Mouse (Mus musculus) C2C12 (cell line): Measurements from ENCODE around the gene Vmn1r210.
"Not testable (repeated sequence)": the region's sequence is repeated elsewhere in the genome, so short reads cannot be mapped to it uniquely, and the experiment has no call there.

Source experiments
- CEBPB ChIP-seq: IDR thresholded peaks from one replicate; pipeline ENCODE4 v1.6.1; 2011; ENCODE audit warnings: low read depth, mild to moderate bottlenecking, control low read depth, moderate library complexity
- CTCF ChIP-seq: IDR thresholded peaks from one replicate; pipeline ENCODE4 v1.5.1; 2011; ENCODE audit not compliant: control insufficient read depth, insufficient read depth, insufficient read length
- FOSL1 ChIP-seq: IDR thresholded peaks from one replicate; pipeline ENCODE4 v1.8.0; 2011; ENCODE audit warnings: mild to moderate bottlenecking, low read length; ENCODE audit not compliant: poor library complexity, insufficient read depth, severe bottlenecking
- MAX ChIP-seq: IDR thresholded peaks from one replicate; pipeline ENCODE4 v1.6.1; 2011; ENCODE audit warnings: mild to moderate bottlenecking, control low read depth
- MYOD1 ChIP-seq: IDR thresholded peaks from one replicate; pipeline ENCODE4 v1.6.1; 2011; ENCODE audit warnings: low read depth; ENCODE audit not compliant: control insufficient read depth, insufficient read length
- MYOG ChIP-seq: IDR thresholded peaks from one replicate; pipeline ENCODE4 v1.6.1; 2011; ENCODE audit not compliant: control insufficient read depth, insufficient read length; ENCODE audit errors: extremely low read depth

GRCm38 (mm10) chr13:22821601-22822000 is 9.5 kb downstream of the Vmn1r210 start:
- not testable (repeated sequence) for TF ChIP-seq FOSL1, MAX, CTCF, CEBPB, MYOD1, MYOG
